Mouse (Mus musculus): ENCODE measurements at regions not wholly inside any gene's neighbourhood (a gene's known extent, or its start where the extent isn't known, plus 50 kb on each side); places are given as distances from the start of the nearest gene placed in this dataset.

DNA sequence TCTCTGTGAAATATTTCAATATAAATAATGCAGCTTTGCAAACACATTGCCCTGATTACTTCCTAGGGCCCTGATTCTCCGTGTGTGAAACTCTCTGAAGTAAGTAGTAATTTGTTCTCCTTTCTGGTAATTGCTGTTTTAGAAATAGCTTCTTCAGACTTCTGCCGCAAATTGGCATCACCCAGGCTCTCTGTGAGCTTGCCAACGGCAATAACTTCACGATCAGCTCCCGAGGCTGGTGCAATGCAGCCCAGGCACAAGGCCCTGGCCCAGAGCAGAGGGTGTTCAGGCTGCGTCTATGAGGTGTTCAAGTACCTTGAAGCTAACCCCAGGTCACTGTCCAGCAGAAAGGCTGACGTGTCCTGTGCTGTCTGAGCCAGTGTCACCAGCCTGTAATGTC lies 310.8 kb upstream of the Kcnab2 start:
- WGBS, result 84% methylated on average over 7 of the region's 7 CpGs
- H3K4me2 ChIP-seq (ENCODE audit: low read length), result no peak overlapping the region
- no peaks in the 10 kb centered on the region for H3K27me3 ChIP-seq (replicated peaks; ENCODE audit: control insufficient read depth, insufficient read depth, low read length)
- peaks cover 7% of the 10 kb centered on the region; the same call in 1 of the 2 replicates for H3K9me3 ChIP-seq (ENCODE audit: control insufficient read depth, low read length)
- ATAC-seq (replicated peaks; ENCODE audit: low FRiP score, low TSS enrichment, low read depth) (no peak), DNase-seq (ENCODE audit: low spot score) (no peak)
- no peak overlapping the region for H3K4me3 ChIP-seq (ENCODE audit: low read depth, low read length)
- no peak overlapping the region for H3K27ac ChIP-seq (ENCODE audit: low read depth)
- H3K9ac ChIP-seq (ENCODE audit: low read length), result no peak overlapping the region
- no peaks in the 10 kb centered on the region for H3K36me3 ChIP-seq (ENCODE audit: control insufficient read depth, insufficient read depth, low read length)
- H3K4me1 ChIP-seq (replicated peaks; ENCODE audit: control insufficient read depth, insufficient read depth, low read length), result no peaks in the 10 kb centered on the region

DNA sequence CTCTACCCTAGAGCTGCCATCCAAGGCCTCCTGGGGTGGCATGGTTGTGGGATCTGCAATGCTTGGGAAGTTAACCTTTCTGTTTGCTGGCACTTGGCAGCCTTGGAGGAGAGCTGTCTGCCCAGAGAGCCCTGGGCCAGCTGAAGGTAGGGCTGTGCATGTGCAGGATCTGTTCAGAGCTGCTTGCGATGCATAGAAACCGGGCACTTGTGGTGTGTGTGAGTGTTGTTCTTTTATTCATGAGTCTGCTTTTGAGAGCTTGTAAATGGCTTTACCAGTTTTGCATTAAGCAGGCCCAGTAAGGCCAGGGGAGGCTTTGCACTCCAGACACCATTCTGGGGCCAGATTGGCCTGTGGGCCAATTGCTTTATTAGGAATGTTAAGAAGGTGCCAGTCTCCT lies 307.3 kb upstream of the Kcnab2 start:
- no peak overlapping the region for H3K27ac ChIP-seq (ENCODE audit: low read depth)
- WGBS, result 86% methylated on average over 2 of the region's 2 CpGs
- no peak for ATAC-seq (replicated peaks; ENCODE audit: low FRiP score, low TSS enrichment, low read depth)

DNA sequence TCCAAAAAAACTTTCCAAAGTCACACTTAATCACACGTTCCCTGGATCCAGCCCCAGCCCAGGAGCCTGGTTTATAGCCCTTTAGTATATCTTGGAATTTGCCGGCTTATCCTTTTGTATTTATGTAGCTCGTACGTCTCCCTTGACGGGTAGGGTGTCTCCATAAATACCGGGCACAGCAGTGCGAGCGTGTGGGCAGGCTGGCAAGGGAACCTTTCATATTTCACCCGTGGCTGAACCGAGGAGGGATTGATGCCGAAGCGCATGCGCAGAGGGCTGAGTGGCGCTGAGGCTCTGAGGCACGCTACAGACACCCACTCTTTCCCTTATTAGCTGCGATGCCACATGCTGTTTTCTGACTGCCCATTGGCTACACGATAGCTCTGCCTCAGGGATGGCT lies 301.9 kb upstream of the Kcnab2 start:
- no peaks in the 10 kb centered on the region for H3K36me3 ChIP-seq (ENCODE audit: control insufficient read depth, insufficient read depth, low read length)
- no peak overlapping the region for H3K4me3 ChIP-seq (ENCODE audit: low read depth, low read length)
- DNase-seq (ENCODE audit: low spot score), result no peak
- no peaks in the 10 kb centered on the region for H3K9me3 ChIP-seq (ENCODE audit: control insufficient read depth, low read length)
- H3K9ac ChIP-seq (ENCODE audit: low read length), result no peak overlapping the region
- no peak overlapping the region for H3K27ac ChIP-seq (ENCODE audit: low read depth)
- 73% methylated on average over 17 of the region's 17 CpGs for whole genome bisulfite sequencing
- H3K4me2 ChIP-seq (ENCODE audit: low read length), result no peak overlapping the region
- ATAC-seq (replicated peaks; ENCODE audit: low FRiP score, low TSS enrichment, low read depth), result no peak
- no peaks in the 10 kb centered on the region for H3K4me1 ChIP-seq (replicated peaks; ENCODE audit: control insufficient read depth, insufficient read depth, low read length)
- H3K27me3 ChIP-seq (replicated peaks; ENCODE audit: control insufficient read depth, insufficient read depth, low read length), result no peaks in the 10 kb centered on the region

More for the DNA sequence above, 307.3 kb upstream of the Kcnab2 start:
- H3K4me2 ChIP-seq (ENCODE audit: low read length), result no peak overlapping the region
- H3K27me3 ChIP-seq (replicated peaks; ENCODE audit: control insufficient read depth, insufficient read depth, low read length), result no peaks in the 10 kb centered on the region
- H3K4me1 ChIP-seq (replicated peaks; ENCODE audit: control insufficient read depth, insufficient read depth, low read length), result no peaks in the 10 kb centered on the region
- no peak overlapping the region for H3K9ac ChIP-seq (ENCODE audit: low read length)
- H3K9me3 ChIP-seq (ENCODE audit: control insufficient read depth, low read length), result no peaks in the 10 kb centered on the region
- H3K36me3 ChIP-seq (ENCODE audit: control insufficient read depth, insufficient read depth, low read length), result no peaks in the 10 kb centered on the region
- no peak overlapping the region for H3K4me3 ChIP-seq (ENCODE audit: low read depth, low read length)
- DNase-seq (ENCODE audit: low spot score), result no peak

DNA sequence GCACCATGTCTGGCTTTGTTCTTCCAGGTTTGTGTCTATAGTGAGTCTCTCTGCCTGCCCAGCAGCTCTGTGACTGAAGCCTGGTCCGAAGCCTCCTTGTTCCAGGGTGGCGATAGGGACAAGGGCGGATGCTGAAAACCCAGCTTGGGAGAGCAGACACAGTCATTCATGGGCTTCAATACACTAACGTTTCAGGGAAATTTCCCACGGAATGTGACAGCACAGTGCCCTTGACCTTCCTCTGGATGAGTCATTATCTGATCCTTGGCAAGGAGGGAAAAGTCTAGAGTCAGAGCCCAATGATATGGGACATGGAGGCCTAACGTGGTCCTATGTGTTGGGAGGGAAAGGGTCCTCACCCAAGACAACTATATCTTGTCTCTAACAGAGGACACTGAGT lies 298.1 kb upstream of the Kcnab2 start:
- H3K4me2 ChIP-seq (ENCODE audit: low read length), result no peak overlapping the region
- H3K27ac ChIP-seq (ENCODE audit: low read depth), result no peak overlapping the region
- H3K27me3 ChIP-seq (replicated peaks; ENCODE audit: control insufficient read depth, insufficient read depth, low read length), result no peaks in the 10 kb centered on the region
- 79% methylated on average over 6 of the region's 6 CpGs for WGBS
- ATAC-seq (replicated peaks; ENCODE audit: low FRiP score, low TSS enrichment, low read depth) (no peak), DNase-seq (ENCODE audit: low spot score) (no peak)
- H3K9ac ChIP-seq (ENCODE audit: low read length), result no peak overlapping the region
- no peaks in the 10 kb centered on the region for H3K9me3 ChIP-seq (ENCODE audit: control insufficient read depth, low read length)
- H3K4me1 ChIP-seq (replicated peaks; ENCODE audit: control insufficient read depth, insufficient read depth, low read length), result no peaks in the 10 kb centered on the region
- no peak overlapping the region for H3K4me3 ChIP-seq (ENCODE audit: low read depth, low read length)
- H3K36me3 ChIP-seq (ENCODE audit: control insufficient read depth, insufficient read depth, low read length), result no peaks in the 10 kb centered on the region

DNA sequence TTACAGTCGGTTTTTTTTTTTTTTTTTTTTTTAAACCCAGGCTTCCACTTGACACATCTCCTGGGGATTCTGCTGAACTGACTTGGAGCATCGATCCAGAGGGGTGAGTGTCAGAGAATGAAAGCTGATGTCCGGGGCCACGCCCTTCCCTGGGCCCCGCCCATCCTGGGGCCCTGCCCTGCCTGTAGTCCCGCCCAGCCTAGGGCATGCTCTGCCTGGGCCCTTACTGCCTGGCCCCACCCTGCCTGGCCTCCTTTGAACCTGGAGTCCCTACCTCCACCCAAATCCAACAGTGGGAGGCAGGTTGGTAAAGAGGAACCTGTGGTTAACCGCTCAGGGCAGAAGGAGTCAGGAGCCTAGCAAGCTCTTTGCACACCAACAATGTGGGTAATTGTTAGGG lies 293.7 kb upstream of the Kcnab2 start:
- ATAC-seq (replicated peaks; ENCODE audit: low FRiP score, low TSS enrichment, low read depth), result no peak
- WGBS, result 71% methylated on average over 7 of the region's 7 CpGs

DNA sequence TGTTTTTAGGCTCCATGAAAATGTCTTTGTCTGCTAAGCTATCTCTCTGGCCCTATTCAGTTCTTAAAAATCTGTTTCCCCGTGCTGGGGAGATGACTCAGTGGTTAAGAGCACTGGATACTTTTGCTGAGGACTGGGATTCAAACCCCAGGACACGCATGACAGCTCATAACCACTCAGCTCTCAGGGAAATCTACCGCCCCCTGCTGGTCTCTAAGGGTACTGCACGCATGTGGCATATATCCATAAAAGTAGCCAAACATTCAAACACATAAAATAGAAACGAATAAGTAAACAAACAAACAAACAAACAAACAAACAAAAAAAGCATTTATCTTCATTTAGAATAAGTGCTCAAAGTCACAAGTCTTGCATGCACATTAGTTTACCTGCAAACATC lies 289.7 kb upstream of the Kcnab2 start:
- WGBS, result 83% methylated on average over 5 of the region's 5 CpGs
- H3K4me2 ChIP-seq (ENCODE audit: low read length), result no peak overlapping the region
- H3K27ac ChIP-seq (ENCODE audit: low read depth), result no peak overlapping the region
- no peak overlapping the region for H3K4me3 ChIP-seq (ENCODE audit: low read depth, low read length)
- no peaks in the 10 kb centered on the region for H3K36me3 ChIP-seq (ENCODE audit: control insufficient read depth, insufficient read depth, low read length)
- ATAC-seq (replicated peaks; ENCODE audit: low FRiP score, low TSS enrichment, low read depth) (no peak), DNase-seq (ENCODE audit: low spot score) (no peak)
- no peak overlapping the region for H3K9ac ChIP-seq (ENCODE audit: low read length)
- no peaks in the 10 kb centered on the region for H3K4me1 ChIP-seq (replicated peaks; ENCODE audit: control insufficient read depth, insufficient read depth, low read length)
- no peaks in the 10 kb centered on the region for H3K27me3 ChIP-seq (replicated peaks; ENCODE audit: control insufficient read depth, insufficient read depth, low read length)
- 0 out of 2 replicates have a peak, but pooled peaks cover 6% of the 10 kb centered on the region for H3K9me3 ChIP-seq (ENCODE audit: control insufficient read depth, low read length)

More for the DNA sequence above, 293.7 kb upstream of the Kcnab2 start:
- H3K9ac ChIP-seq (ENCODE audit: low read length), result no peak overlapping the region
- no peak overlapping the region for H3K4me2 ChIP-seq (ENCODE audit: low read length)
- 0 out of 2 replicates have a peak, but pooled peaks cover 3% of the 10 kb centered on the region for H3K9me3 ChIP-seq (ENCODE audit: control insufficient read depth, low read length)
- no peaks in the 10 kb centered on the region for H3K4me1 ChIP-seq (replicated peaks; ENCODE audit: control insufficient read depth, insufficient read depth, low read length)
- no peak overlapping the region for H3K4me3 ChIP-seq (ENCODE audit: low read depth, low read length)
- no peaks in the 10 kb centered on the region for H3K27me3 ChIP-seq (replicated peaks; ENCODE audit: control insufficient read depth, insufficient read depth, low read length)
- no peaks in the 10 kb centered on the region for H3K36me3 ChIP-seq (ENCODE audit: control insufficient read depth, insufficient read depth, low read length)
- DNase-seq (ENCODE audit: low spot score), result no peak
- H3K27ac ChIP-seq (ENCODE audit: low read depth), result no peak overlapping the region

DNA sequence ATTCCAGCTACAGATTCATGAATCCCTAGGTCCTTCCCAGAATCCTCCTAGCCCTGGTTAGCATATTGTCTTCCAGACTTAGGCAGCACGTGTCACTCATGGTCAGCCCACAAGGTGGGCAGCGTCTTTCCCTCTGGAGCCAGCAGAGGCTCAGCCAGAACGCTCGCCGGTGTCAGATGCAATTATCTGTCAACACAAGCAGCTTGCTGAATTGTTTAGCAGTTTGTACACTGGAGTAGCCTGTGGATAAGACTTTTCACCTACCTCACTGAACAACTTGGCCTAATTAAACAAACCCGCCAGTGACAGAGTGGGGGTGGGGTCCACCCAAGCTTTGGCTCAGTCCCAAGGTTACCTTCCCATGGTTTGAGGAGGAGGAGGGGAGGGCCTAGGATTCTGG lies 285.4 kb upstream of the Kcnab2 start:
- H3K36me3 ChIP-seq (ENCODE audit: control insufficient read depth, insufficient read depth, low read length), result no peaks in the 10 kb centered on the region
- 43% methylated on average over 6 of the region's 6 CpGs for WGBS
- H3K9ac ChIP-seq (ENCODE audit: low read length), result no peak overlapping the region
- H3K4me2 ChIP-seq (ENCODE audit: low read length), result no peak overlapping the region
- ATAC-seq (replicated peaks; ENCODE audit: low FRiP score, low TSS enrichment, low read depth), result no peak
- 0 out of 2 replicates have a peak, but pooled peaks cover 6% of the 10 kb centered on the region for H3K9me3 ChIP-seq (ENCODE audit: control insufficient read depth, low read length)
- no peaks in the 10 kb centered on the region for H3K27me3 ChIP-seq (replicated peaks; ENCODE audit: control insufficient read depth, insufficient read depth, low read length)
- no peak for DNase-seq (ENCODE audit: low spot score)
- H3K4me3 ChIP-seq (ENCODE audit: low read depth, low read length), result no peak overlapping the region
- no peak overlapping the region for H3K27ac ChIP-seq (ENCODE audit: low read depth)
- no peaks in the 10 kb centered on the region for H3K4me1 ChIP-seq (replicated peaks; ENCODE audit: control insufficient read depth, insufficient read depth, low read length)

DNA sequence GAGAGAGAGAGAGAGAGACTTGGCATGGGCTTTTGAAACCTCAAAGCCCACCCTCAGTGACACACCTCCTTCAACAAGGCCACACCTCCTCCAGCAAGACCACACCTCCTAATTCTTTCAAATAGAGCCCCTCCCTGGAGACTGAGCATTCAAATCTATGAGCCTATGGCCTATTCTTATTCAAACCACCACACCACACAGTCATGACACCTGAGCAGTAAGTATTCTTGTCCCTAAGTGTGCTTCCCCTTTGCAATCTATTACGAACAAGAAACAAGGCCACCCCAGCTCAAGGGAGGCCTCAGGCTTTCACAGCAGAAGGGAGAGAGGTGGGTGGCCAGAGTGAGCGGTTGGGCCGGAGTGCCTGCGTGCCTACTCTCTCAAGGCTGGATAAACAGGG lies 284.9 kb upstream of the Kcnab2 start:
- DNase-seq (ENCODE audit: low spot score), result no peak
- Histone ChIP-seq H3K4me1 (replicated peaks; ENCODE audit: control insufficient read depth, insufficient read depth, low read length) (no peaks in the 10 kb centered on the region), H3K4me3 (ENCODE audit: low read depth, low read length) (no peak overlapping the region), H3K9me3 (ENCODE audit: control insufficient read depth, low read length) (0 out of 2 replicates have a peak, but pooled peaks cover 6% of the 10 kb centered on the region), H3K27ac (ENCODE audit: low read depth) (no peak overlapping the region), H3K36me3 (ENCODE audit: control insufficient read depth, insufficient read depth, low read length) (no peaks in the 10 kb centered on the region), H3K4me2 (ENCODE audit: low read length) (no peak overlapping the region), H3K27me3 (replicated peaks; ENCODE audit: control insufficient read depth, insufficient read depth, low read length) (no peaks in the 10 kb centered on the region), H3K9ac (ENCODE audit: low read length) (no peak overlapping the region)
- 84% methylated on average over 4 of the region's 4 CpGs for WGBS
- no peak for ATAC-seq (replicated peaks; ENCODE audit: low FRiP score, low TSS enrichment, low read depth)

DNA sequence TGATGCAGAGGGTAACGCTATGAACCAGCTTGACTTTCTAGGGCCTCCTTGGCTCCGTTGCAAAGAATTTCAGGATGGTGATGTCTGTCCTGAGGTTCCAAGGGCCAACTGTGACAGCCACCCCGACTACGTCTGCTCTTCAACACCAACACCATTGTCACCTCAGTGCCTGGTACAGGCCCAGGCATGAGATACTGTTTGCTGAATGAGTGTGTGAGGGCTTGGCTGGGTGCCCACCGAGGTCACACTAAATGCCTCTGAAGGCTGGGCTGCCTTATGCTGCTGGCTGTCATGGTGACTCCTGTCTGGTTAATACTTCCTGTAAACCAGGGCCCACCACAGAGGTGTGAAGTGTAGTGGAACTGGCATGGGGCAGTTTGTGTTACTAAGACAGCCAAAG lies 279.5 kb upstream of the Kcnab2 start:
- Histone ChIP-seq H3K27me3 (replicated peaks; ENCODE audit: control insufficient read depth, insufficient read depth, low read length) (no peaks in the 10 kb centered on the region), H3K27ac (ENCODE audit: low read depth) (no peak overlapping the region), H3K9ac (ENCODE audit: low read length) (no peak overlapping the region), H3K4me2 (ENCODE audit: low read length) (no peak overlapping the region), H3K4me3 (ENCODE audit: low read depth, low read length) (no peak overlapping the region), H3K9me3 (ENCODE audit: control insufficient read depth, low read length) (no peaks in the 10 kb centered on the region), H3K4me1 (replicated peaks; ENCODE audit: control insufficient read depth, insufficient read depth, low read length) (no peaks in the 10 kb centered on the region), H3K36me3 (ENCODE audit: control insufficient read depth, insufficient read depth, low read length) (no peaks in the 10 kb centered on the region)
- no peak for ATAC-seq (replicated peaks; ENCODE audit: low FRiP score, low TSS enrichment, low read depth)
- no peak for DNase-seq (ENCODE audit: low spot score)
- WGBS, result 90% methylated on average over 5 of the region's 5 CpGs

Data from intestine, embryonic 14.5 days (tissue).